Mouse (Mus musculus): Measurements from ENCODE around the gene Zfhx3.

Zfhx3 gene

DNA sequence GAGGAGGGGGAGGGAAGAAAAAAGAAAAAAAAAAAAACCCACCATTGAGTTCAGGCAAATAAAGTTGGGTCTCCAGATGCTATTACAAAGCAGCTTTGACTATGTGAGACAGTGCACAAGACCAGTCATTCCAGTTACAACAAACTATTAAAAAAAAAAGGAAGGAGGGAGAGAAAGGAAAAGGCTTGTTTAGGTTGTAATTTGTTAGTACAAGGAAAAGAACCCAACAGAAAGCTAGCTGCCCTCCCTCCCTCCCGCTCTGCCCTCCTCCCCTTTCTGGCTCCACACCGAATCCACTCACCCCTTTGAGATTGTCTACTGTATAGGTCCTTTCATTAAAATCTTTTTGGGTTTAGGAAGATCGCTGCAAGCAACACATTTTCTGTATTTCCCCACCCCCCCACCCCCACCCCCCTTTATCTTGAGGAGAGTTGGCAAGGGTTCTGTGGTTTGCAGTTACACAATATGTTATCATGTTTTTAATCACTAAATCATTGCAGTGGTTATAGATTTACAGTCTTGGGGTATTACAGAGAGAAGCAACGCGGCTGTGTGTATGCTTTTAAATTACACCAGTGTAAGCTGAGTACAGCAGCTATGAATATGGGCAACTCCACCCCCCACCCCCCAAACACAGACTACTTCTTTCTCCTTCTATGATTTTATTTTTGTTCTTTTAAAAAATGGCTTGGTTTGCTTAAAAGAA, 765.3 kb downstream of the Zfhx3 start:
- no peak for DNase-seq

- no peak for DNase-seq
Measured at GRCm38 (mm10) chr8:108708833-108709387, 766.5 kb downstream of the Zfhx3 start.

DNA sequence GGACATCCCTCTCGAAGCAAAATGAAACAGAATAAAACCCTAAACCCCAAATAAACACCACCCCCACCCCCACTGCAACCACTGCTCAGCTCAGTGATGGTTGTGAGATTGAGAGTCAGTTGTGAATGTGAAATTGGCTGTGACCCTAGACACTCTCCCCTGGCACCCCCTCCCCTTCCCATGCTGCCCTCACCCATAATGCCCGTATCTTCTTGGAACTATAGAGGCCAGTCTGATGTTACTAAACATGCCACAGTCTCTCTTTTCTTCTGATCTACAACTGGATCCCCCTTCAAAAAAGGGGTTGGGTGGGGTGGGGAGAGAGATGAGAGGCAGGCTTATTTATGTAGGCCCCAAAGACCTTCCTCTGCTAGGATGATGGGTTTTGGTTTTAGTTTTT, 767.0 kb downstream of the Zfhx3 start:
- DNase-seq, result no peak

DNA sequence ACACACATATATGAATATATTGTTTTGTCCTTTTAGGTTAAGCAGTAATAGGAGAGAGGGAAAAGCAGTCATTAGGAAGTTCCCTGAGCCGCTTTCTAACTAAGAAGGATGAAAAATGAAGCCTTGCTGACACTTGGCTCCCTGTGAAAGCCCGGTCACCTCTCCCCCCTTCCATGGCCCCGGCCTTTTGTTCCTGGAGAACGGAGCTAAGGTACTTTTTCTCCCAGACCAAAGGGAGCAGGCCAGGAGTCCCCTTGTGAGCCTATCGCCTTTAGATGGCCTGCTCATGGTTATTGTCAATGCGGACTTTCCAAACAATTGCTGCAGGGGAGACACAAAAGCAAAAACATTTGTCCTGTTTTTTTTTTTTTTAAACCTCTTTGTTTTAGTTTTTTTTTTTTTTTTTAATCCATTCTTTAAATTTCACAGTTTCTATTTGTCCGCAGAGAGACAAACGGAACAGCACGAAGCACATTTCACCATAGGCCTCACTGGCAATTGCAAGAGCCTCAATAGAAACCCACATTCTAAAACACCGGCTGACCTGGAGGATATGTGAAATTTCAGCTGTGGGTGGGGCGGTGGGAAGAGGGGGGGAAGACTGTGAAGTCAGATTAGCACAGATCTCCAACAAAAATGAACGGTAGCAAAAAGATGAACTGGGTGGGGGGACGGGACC, 767.6 kb downstream of the Zfhx3 start:
- DNase-seq, result no peak

- DNase-seq, result no peak
Measured at GRCm38 (mm10) chr8:108710607-108711489, 768.4 kb downstream of the Zfhx3 start.

DNA sequence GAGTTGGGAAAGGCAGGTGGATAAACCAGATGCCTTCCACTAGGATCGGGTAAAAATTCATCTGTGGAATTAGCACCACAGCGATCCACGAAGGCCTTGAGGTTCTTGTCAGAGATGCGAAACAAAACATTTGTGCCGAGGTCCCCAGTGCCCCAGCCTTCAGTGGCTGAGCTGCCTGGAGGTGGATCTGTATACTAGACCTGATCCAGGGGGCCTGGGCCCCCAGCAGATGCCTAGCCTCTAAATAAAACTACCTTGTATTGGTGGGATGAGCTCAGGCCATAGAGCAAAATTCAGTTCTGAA, 769.0 kb downstream of the Zfhx3 start:
- no peak for DNase-seq

GRCm38 (mm10) chr8:108712001-108712411, 769.6 kb downstream of the Zfhx3 start:
- DNase-seq, result no peak

GRCm38 (mm10) chr8:108712607-108713006, 770.2 kb downstream of the Zfhx3 start:
- no peak for DNase-seq

- DNase-seq, result no peak
Measured at GRCm38 (mm10) chr8:108713346-108714142, 771.1 kb downstream of the Zfhx3 start.

- DNase-seq, result no peak
Measured at GRCm38 (mm10) chr8:108714143-108714635, 771.7 kb downstream of the Zfhx3 start.

DNA sequence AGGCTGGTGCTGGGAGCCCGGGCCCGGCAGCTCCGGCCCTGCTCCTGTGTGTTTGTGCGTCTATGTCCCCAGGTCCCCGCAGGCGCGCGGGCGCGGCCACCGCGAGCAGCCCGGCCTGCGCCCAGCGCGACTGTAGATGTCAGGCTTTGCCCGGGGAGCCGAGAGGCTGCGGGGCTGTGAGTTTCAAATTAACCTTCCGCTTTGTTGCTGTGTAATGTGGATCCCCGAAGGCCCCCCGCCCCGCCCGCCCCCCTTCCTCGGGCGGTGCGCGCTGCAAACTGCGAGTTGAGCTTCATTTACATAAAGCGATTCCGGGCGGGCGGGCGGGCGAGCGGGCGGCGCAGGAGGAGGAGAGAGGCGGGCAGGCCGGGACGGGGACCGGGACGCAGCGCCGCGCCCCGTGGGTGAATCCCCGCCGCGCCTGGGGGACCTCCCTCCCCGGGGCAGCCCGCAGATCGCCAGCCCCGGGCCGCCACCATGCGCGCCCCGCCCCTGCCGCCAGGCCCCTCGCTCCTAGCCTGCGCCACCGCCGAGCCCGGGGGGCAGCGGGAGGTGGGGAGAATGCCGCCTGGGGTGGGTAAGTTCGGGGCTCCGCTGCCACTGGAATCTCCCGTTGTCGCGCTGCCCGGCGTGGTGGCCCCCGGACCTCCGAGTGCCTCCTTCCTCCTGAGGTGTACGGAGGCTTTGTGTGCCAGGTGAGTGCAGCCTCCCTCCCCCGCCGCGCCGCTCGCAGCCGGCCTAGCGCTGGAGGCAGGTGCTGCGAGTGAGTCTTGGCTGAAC, 772.4 kb downstream of the Zfhx3 start:
- peak; percentile 80 for DNase-seq

GRCm38 (mm10) chr8:108715416-108715948, 773.0 kb downstream of the Zfhx3 start:
- no peak for DNase-seq

DNA sequence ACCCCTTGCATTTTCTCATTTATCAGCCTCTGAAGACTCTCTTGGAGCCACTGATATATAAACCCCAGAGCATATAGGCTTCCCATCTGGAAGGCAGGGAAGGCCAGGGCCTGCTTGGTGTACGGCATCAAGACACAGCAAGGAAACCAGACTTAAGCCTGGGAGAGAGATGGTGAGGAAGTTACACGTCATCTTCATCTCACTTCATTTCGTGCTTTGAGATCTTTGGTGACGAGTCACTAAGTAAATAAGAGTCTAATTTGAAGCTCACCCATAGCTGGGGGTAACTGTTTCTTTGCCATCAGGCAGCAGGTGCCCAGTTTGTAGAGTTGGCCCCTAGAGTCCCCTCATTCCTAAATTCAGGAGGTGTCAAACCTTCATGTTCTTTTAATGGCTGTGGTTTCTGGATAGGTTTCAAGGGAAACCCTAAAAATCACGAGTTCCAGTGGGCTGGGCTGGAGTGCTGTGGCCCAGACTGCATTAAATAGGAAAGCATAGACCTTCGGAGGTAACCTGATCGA, 773.9 kb downstream of the Zfhx3 start:
- DNase-seq, result no peak

GRCm38 (mm10) chr8:108717545-108717944, 775.1 kb downstream of the Zfhx3 start:
- DNase-seq, result no peak

DNA sequence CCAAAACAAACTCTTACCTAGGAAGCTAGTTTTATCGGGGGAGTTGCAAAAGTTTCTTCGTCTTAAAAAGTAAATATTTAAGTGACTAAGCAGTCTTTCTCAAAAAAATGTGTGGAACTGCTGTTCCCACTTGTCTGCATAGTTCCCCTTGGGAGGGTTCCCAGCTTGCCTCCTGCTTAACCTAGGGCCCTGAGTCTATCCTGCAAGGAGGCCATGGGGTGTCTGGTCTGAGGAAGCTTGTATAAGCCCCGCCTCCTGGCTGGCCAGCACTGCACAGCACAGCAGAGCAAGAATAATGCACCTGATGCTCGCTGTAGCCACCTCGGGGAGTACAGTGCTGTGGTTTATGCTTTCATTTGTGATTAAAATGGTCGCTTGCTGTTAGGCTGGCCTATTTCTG, 775.6 kb downstream of the Zfhx3 start:
- peak; percentile 35 for DNase-seq

DNA sequence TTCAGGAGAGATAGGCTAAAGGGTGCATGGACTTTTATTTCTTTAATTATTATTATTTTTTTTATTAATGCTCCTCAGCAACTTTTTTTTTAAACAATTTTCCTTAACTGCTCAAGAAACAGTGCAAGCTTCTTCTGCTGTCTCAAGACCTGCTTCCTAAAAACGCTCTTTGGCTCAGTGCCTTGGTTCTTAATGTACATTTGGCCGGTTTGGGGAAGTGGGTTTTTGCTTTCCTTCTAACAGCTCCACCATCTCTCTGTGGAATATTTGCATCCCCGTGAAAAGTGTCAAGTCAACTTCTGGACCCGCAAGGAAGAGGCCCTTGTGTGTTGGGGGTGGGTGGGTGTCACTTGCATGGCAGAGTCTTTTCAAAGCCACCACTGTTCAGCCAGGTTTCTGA, 778.4 kb downstream of the Zfhx3 start:
- no peak for DNase-seq

GRCm38 (mm10) chr8:108722671-108723513, 780.4 kb downstream of the Zfhx3 start:
- DNase-seq, result peak; percentile 83

- no peak for DNase-seq
Measured at GRCm38 (mm10) chr8:108723636-108724035, 781.2 kb downstream of the Zfhx3 start.

- no peak for DNase-seq
Measured at GRCm38 (mm10) chr8:108724818-108725506, 782.5 kb downstream of the Zfhx3 start.

Data from kidney, adult 18-20 months (tissue).